Mouse (Mus musculus) heart, embryonic 12.5 days (tissue): ENCODE data around the gene 2300009A05Rik. TPM values are rescaled to one million over a fixed set of nuclear protein-coding genes. Genes with fewer than 3 reads are reported as not detected.

Source experiments
- ATAC-seq: fragments of 200-750 bp; cut with Nextera tagmentation; 2 replicates; pipeline ENCODE4 v1.8.0; 2017; ENCODE audit warnings: moderate TSS enrichment, moderate library complexity; ENCODE audit not compliant: insufficient number of reproducible peaks, low FRiP score
- H3K27ac ChIP-seq: fragments of 300-500 bp; sonication (generic); 2 replicates; pipeline ENCODE4 v1.5.1; 2016; ENCODE audit warnings: mild to moderate bottlenecking, moderate library complexity; ENCODE audit not compliant: poor library complexity, severe bottlenecking
- H3K27me3 ChIP-seq: fragments of 300-500 bp; sonication (generic); replicated peaks from 2 replicates; pipeline ENCODE4 v1.6.1; 2016; ENCODE audit warnings: mild to moderate bottlenecking, moderate library complexity
- H3K36me3 ChIP-seq: fragments of 300-500 bp; sonication (generic); 2 replicates; pipeline ENCODE4 v1.6.1; 2016; ENCODE audit warnings: mild to moderate bottlenecking, moderate library complexity
- H3K4me1 ChIP-seq: fragments of 300-500 bp; sonication (generic); replicated peaks from 2 replicates; pipeline ENCODE4 v1.6.1; 2016; ENCODE audit warnings: mild to moderate bottlenecking
- H3K4me2 ChIP-seq: fragments of 300-500 bp; sonication (generic); 2 replicates; pipeline ENCODE4 v1.6.1; 2016; ENCODE audit warnings: mild to moderate bottlenecking, moderate library complexity
- H3K4me3 ChIP-seq: fragments of 300-500 bp; sonication (generic); 2 replicates; pipeline ENCODE4 v1.5.1; 2016; ENCODE audit warnings: mild to moderate bottlenecking
- H3K9ac ChIP-seq: fragments of 300-500 bp; sonication (generic); 2 replicates; pipeline ENCODE4 v1.6.1; 2016; ENCODE audit warnings: mild to moderate bottlenecking, moderate library complexity
- H3K9me3 ChIP-seq: fragments of 300-500 bp; sonication (generic); replicated peaks from 2 replicates; pipeline ENCODE4 v1.6.1; 2016; ENCODE audit warnings: mild to moderate bottlenecking, moderate library complexity
- WGBS: fragments of 180-500 bp; shearing (Covaris S2); methylation state at CpG from one replicate; pipeline ENCODE4 v1.1.7; 2016; 5-methylcytosine and 5-hydroxymethylcytosine counted together
- polyA plus RNA-seq: library from polyadenylated mRNA; unstranded; fragments of >200 nt; fragmentation: Nextera tagmentation; extraction: Ambion mirVana; gene quantifications from 2 replicates; pipeline ENCODE4 v1.2.1, GENCODE M21; 2016

Gene 2300009A05Rik
- polyA plus RNA-seq, 1 experiment from 2014 or later: 64.5 TPM

DNA sequence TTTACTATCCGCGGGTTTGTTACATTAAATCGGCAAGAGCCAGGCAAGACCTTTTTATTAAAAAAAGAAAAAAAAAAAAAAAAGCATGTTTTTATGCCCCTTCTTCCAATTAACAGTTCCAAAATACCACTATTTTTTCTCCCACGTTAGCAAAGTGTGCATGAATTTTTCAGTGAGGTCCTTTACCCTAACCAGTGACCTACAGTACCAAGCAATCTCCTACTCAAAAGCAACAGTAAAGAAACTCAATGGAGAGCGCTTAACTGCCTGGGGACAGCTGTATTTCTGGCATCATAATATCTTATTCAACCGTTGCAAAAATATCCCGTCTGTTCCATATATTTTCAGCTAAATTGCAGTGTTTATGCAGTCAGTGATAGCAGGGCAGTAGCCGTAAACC is 20.9 kb downstream of the 2300009A05Rik start:
- no peaks in the 10 kb centered on the region for H3K27me3 ChIP-seq
- ATAC-seq: no peak
- H3K36me3 ChIP-seq: peaks cover 8% of the 10 kb centered on the region; the same call in 1 of the 2 replicates
- peak overlapping the region; percentile 93 for H3K4me2 ChIP-seq
- H3K9me3 ChIP-seq: no peaks in the 10 kb centered on the region
- peak overlapping the region; percentile 87 for H3K9ac ChIP-seq
- H3K4me3 ChIP-seq: peak overlapping the region; percentile 84
- H3K27ac ChIP-seq: no peak overlapping the region
- WGBS: 19% methylated on average over 8 of the region's 8 CpGs
- peaks cover 42% of the 10 kb centered on the region for H3K4me1 ChIP-seq

DNA sequence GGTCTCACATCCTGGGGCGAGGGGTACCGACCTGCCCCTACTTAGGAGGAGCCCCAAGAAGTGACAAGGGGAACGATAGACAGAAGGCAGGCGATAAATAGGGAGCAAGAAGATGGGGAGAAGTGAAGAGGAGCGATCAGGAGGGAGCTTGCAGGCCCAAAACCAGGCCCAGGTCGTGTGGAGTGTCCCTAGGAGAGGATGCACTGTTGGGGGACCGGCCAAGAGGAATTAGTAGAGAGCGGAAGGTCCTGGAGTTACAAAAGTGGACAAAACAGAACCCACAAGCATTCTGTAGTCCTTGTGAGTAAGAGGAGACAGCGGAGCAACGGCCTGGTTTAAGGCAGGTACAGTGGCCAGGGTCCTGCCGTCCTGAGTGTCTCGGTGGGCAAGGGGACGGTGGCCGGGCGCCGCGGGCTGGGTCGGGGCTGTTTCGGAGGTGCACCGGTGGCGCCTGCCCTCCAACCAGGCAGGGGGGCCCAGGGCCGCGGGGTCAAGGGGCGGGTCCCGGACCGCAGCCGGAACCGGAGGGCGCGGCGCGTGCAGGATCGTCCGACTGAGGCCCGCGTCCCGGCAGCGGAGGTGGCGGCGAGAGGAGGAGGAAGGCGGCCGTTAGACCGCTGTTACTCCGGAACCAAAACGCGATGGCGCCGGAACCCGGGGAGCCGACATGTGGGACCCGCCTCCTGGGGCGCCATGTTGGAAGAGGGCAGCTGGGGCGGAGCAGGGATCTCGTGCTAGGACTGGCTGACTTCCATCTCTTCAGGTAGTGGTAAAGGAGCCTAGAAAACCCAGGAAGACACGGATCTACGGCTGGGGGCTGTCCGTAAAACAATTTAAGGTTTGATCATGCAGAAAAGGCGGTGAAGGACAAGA is 21.5 kb downstream of the 2300009A05Rik start, which contains the start of gene Map2k5:
Map2k5 (minus strand) TSS at position 633 of the 873 bp plus-strand sequence.
- Histone ChIP-seq H3K4me2 (peak within 1 kb of the TSS; percentile 93), H3K9ac (peak within 1 kb of the TSS; percentile 87), H3K9me3 (no peaks in the 10 kb centered on the region), H3K4me1 (peaks cover 45% of the 10 kb centered on the region), H3K36me3 (peaks cover 8% of the 10 kb centered on the region; the same call in 1 of the 2 replicates), H3K4me3 (peak within 1 kb of the TSS; percentile 84), H3K27me3 (no peaks in the 10 kb centered on the region), H3K27ac (peak within 1 kb of the TSS; percentile 88)
- peak; percentile 93 for ATAC-seq
- WGBS: under 1% methylated on average over 58 of the region's 58 CpGs

DNA sequence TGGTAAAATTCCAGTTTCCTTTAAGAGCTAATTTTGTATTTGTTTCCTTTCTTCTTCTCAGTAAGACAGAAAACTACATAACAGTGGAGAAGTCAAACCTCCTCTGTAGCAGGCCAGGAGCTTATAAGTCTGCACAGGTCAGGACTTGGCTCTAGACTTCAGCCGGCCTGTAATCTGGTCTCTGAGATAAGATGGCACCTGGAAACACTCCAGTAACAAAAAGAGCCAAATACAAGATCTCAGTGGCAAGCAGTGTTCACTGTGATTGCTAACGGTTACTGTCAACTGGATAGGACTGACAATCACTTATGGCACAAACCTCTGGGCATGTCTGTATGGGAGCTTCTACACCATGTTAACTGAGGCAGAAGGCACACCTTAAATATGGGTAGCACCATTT is 25.7 kb downstream of the 2300009A05Rik start:
- Histone ChIP-seq H3K9ac (no peak overlapping the region), H3K36me3 (peaks cover 22% of the 10 kb centered on the region), H3K4me2 (no peak overlapping the region; the same call in 1 of the 2 replicates), H3K9me3 (no peaks in the 10 kb centered on the region), H3K27ac (peak overlapping the region; percentile 22; the same call in 1 of the 2 replicates), H3K4me3 (no peak overlapping the region), H3K27me3 (no peaks in the 10 kb centered on the region), H3K4me1 (peaks cover 73% of the 10 kb centered on the region)
- no peak for ATAC-seq
- WGBS: 8% methylated on average over 2 of the region's 2 CpGs

DNA sequence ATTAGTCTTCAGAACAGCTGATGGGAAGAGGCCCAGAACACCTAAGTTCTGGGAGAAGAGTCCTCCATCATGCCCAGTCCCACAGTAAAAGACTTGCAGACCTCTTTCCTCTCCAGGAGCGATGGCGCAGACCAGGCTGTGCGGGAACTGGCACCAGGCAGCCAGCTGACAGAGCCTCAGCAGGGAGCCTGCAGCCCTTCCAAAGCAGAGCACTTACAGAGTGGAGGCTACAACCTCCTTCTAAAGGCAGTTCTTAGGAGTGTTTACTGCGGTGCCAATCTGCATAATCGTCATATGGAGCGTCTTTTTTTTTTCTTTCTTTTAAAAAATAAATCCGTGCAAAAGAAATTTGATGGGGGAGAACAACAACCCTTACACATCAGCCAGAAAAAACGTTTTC is 26.5 kb downstream of the 2300009A05Rik start:
- Histone ChIP-seq H3K4me3 (no peak overlapping the region), H3K9ac (no peak overlapping the region), H3K36me3 (peaks cover 22% of the 10 kb centered on the region), H3K9me3 (no peaks in the 10 kb centered on the region), H3K4me2 (no peak overlapping the region), H3K27ac (no peak overlapping the region), H3K27me3 (no peaks in the 10 kb centered on the region), H3K4me1 (peaks cover 76% of the 10 kb centered on the region)
- WGBS: 55% methylated on average over 8 of the region's 8 CpGs
- ATAC-seq: no peak

DNA sequence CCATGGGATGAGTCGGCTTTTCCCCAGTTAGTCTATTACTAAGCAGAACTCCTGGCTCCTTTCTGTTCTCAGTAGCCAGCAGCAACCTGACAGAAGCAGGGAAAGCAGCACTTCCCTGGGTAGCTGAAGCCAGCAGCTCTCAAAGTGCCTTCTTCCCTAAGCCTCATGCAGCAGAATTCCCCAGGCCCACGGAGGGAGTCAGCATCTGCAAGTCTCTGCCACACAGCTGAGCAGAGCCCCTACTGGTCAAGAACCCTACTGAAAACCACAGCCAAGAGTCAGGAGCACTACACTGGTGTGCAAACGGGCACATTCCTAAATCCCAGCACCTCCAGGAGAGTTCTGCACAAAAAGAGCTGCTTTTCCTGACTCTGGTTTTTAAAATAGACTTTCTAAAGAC is 38.6 kb downstream of the 2300009A05Rik start:
- no peak overlapping the region for H3K9ac ChIP-seq
- H3K27ac ChIP-seq: no peak overlapping the region
- H3K4me2 ChIP-seq: no peak overlapping the region
- peaks cover 17% of the 10 kb centered on the region for H3K36me3 ChIP-seq
- no peaks in the 10 kb centered on the region for H3K27me3 ChIP-seq
- 53% methylated on average over 3 of the region's 3 CpGs for WGBS
- no peak overlapping the region for H3K4me3 ChIP-seq
- H3K9me3 ChIP-seq: no peaks in the 10 kb centered on the region
- no peak for ATAC-seq
- peaks cover 7% of the 10 kb centered on the region for H3K4me1 ChIP-seq

DNA sequence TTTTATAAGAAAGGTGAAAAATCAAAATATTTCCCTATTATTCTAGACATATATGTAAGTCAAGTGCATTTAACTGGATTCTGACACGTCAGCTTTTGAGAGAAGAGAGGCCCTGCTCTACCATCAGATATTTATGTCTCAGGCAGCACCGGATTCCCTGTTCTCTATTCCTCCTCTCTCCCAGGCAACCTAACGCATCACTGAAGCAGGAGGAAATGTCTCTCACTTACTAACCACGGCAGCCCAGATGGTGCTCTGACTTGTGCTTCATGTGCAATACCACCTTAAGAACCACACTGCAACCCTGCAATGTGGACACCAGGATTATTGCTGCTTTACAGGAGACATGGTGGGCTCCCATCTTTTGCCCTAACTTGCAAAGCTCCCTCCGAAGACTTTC is 40.0 kb downstream of the 2300009A05Rik start:
- no peak overlapping the region for H3K4me2 ChIP-seq
- ATAC-seq: no peak
- no peak overlapping the region for H3K4me3 ChIP-seq
- 82% methylated on average over 5 of the region's 5 CpGs for WGBS
- H3K4me1 ChIP-seq: peaks cover 11% of the 10 kb centered on the region
- H3K36me3 ChIP-seq: peaks cover 14% of the 10 kb centered on the region
- no peak overlapping the region for H3K9ac ChIP-seq
- no peaks in the 10 kb centered on the region for H3K27me3 ChIP-seq
- H3K27ac ChIP-seq: no peak overlapping the region
- no peaks in the 10 kb centered on the region for H3K9me3 ChIP-seq

DNA sequence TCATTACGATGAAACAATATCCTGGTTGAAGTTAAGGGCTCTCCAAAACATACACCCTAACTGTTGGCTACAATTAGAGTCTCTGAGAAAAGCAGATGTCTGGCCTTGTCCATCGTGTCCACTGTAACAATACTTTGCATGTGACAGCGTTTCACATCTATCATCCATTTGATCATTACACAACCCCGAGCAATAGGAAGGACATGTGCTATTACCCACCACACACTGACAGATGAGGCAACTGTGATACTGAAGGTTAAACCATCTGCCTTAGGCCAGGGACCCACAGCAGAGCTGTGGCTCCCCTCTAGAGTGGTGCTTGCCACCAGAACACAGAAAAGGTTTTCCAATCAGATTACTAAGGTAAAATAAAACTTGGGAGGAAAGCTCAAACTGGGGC is 42.3 kb downstream of the 2300009A05Rik start:
- H3K9ac ChIP-seq: no peak overlapping the region
- whole genome bisulfite sequencing: 83% methylated on average over 4 of the region's 4 CpGs

DNA sequence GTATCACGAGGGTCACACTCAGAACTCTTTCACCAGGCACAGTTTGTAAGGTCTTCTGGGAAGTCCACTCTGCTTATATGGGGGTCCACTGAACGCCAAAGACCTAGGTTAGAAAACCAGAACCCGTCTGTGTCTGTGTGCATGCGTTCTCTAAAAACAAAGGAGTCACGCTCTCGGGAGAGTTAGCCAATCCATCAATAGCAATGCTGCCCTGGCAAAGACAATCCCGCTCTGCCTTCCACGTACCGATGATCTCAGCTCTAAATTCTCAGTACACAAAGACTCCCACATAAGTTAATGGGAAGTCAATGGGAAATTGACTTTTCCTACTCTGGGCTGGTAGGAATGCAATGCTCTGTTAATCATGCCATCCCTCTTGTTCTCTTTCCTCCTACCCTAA is 42.8 kb downstream of the 2300009A05Rik start:
- ATAC-seq: no peak

More for the DNA sequence above, 42.3 kb downstream of the 2300009A05Rik start:
- Histone ChIP-seq H3K27ac (no peak overlapping the region), H3K27me3 (no peaks in the 10 kb centered on the region), H3K9me3 (no peaks in the 10 kb centered on the region), H3K4me2 (no peak overlapping the region), H3K4me3 (no peak overlapping the region), H3K4me1 (peaks cover 11% of the 10 kb centered on the region), H3K36me3 (peaks cover 7% of the 10 kb centered on the region)
- no peak for ATAC-seq

DNA sequence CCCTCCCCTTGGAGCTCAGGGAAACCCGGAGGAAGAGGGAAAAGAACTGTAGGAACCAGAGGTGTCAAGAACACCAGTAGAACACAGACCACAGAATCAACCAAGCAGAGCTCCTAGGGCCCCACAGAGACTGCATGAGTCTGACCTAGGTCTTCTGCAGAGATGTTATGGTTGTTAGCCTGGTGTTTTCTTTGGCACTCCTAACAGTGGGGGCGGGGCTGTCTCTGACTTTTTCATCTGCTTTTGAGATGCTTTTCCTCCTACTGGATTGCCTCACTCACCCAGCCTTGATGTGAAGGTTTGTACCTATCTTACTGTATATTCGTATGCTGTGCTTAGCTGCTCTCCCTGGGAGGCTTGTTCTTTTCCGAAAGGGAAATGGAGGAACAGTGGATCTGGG is 44.9 kb downstream of the 2300009A05Rik start:
- Histone ChIP-seq H3K4me3 (no peak overlapping the region), H3K9ac (no peak overlapping the region), H3K27me3 (no peaks in the 10 kb centered on the region), H3K9me3 (no peaks in the 10 kb centered on the region), H3K4me1 (peaks cover 12% of the 10 kb centered on the region), H3K4me2 (no peak overlapping the region), H3K27ac (no peak overlapping the region), H3K36me3 (peaks cover 7% of the 10 kb centered on the region)
- ATAC-seq: no peak
- WGBS: 65% methylated on average over 4 of the region's 4 CpGs

More for the DNA sequence above, 42.8 kb downstream of the 2300009A05Rik start:
- Histone ChIP-seq H3K4me3 (no peak overlapping the region), H3K4me1 (peaks cover 8% of the 10 kb centered on the region; the same call in 1 of the 2 replicates), H3K36me3 (peaks cover 7% of the 10 kb centered on the region), H3K4me2 (no peak overlapping the region), H3K9me3 (no peaks in the 10 kb centered on the region), H3K27ac (no peak overlapping the region), H3K9ac (no peak overlapping the region), H3K27me3 (no peaks in the 10 kb centered on the region)
- 86% methylated on average over 9 of the region's 9 CpGs for WGBS

DNA sequence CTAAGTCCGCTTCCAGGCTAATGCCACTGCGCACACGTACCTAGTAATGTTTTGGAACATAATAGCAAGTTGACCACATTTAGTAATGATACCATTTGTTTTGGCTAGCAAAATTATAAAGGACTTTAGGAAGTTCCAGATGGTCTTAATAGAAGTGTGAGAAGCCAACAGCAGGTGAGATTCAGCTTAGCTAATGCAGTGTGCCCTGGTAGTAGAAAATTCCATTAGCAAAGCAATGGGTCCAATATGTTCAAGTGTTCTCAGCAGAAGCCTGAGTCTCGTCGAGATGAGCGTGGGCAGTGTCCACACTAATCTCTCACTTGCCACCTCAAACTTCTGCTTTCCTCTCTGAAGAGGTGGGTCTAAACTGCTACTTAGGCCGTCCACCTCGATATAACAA is 49.0 kb downstream of the 2300009A05Rik start:
- H3K36me3 ChIP-seq: no peaks in the 10 kb centered on the region
- H3K4me3 ChIP-seq: no peak overlapping the region
- H3K9ac ChIP-seq: no peak overlapping the region
- H3K27me3 ChIP-seq: no peaks in the 10 kb centered on the region
- H3K4me1 ChIP-seq: peaks cover 36% of the 10 kb centered on the region
- ATAC-seq: no peak
- 82% methylated on average over 8 of the region's 8 CpGs for WGBS
- H3K27ac ChIP-seq: no peak overlapping the region
- H3K4me2 ChIP-seq: no peak overlapping the region
- H3K9me3 ChIP-seq: no peaks in the 10 kb centered on the region

DNA sequence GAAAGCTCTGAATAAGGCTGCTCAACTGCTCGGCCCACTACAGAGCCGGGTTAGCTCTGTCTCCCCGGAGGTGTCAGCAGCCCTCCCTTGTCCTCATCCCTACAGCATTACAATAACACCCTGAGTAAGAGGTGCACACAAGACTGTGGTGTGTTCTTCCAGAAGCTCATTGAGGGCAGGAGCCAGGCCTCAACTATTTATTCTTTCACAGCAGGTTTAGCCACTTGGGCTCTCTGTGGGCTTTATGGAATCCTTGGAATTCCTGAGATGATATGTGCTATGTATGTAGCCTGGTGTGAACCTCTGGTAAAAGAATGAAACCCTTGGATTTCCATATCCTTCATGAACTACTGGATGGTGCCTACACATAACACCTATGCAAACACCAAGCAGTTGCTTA is 49.8 kb downstream of the 2300009A05Rik start:
- Histone ChIP-seq H3K27me3 (no peaks in the 10 kb centered on the region), H3K4me2 (no peak overlapping the region), H3K36me3 (no peaks in the 10 kb centered on the region), H3K4me1 (peaks cover 37% of the 10 kb centered on the region), H3K9me3 (no peaks in the 10 kb centered on the region), H3K4me3 (no peak overlapping the region), H3K9ac (no peak overlapping the region), H3K27ac (no peak overlapping the region)
- 88% methylated on average over 3 of the region's 3 CpGs for WGBS
- ATAC-seq: no peak
